Mouse (Mus musculus) small intestine, adult 2 months (tissue): ENCODE results near the gene Klf4. TPM values are rescaled to one million over a fixed set of nuclear protein-coding genes. Genes with fewer than 3 reads are reported as not detected.

Source experiments
- H3K27ac ChIP-seq: fragments of 200-500 bp; 2 replicates; pipeline ENCODE4 v1.5.1; 2012; ENCODE audit warnings: low read depth, low read length, control low read depth, inconsistent platforms; ENCODE audit not compliant: insufficient read depth
- H3K27me3 ChIP-seq: fragments of 200-500 bp; 2 replicates; pipeline ENCODE4 v1.6.1; 2012; ENCODE audit warnings: mild to moderate bottlenecking, moderate library complexity, low read length, inconsistent platforms; ENCODE audit not compliant: control insufficient read depth, insufficient read depth
- H3K36me3 ChIP-seq: fragments of 200-500 bp; 2 replicates; pipeline ENCODE4 v1.6.1; 2012; ENCODE audit warnings: mild to moderate bottlenecking, low read length, control low read depth, inconsistent platforms; ENCODE audit not compliant: control insufficient read depth, insufficient read depth
- H3K4me1 ChIP-seq: fragments of 200-500 bp; 2 replicates; pipeline ENCODE4 v1.6.1; 2012; ENCODE audit warnings: low read length, inconsistent platforms, mixed read lengths; ENCODE audit not compliant: control insufficient read depth, insufficient read depth, insufficient read length
- H3K4me3 ChIP-seq: fragments of 200-500 bp; 2 replicates; pipeline ENCODE4 v1.5.1; 2012; ENCODE audit warnings: low read depth, mild to moderate bottlenecking, control low read depth, inconsistent platforms, low read length, moderate library complexity
- CTCF ChIP-seq: fragments of 200-500 bp; IDR thresholded peaks from 2 replicates; pipeline ENCODE4 v1.5.1; 2012; ENCODE audit warnings: low read depth, mild to moderate bottlenecking, control low read depth, inconsistent platforms, low read length, moderate library complexity, mixed read lengths; ENCODE audit not compliant: insufficient replicate concordance, insufficient read length; ENCODE audit errors: extremely low read depth
- POLR2A ChIP-seq: fragments of 200-500 bp; IDR thresholded peaks from 2 replicates; pipeline ENCODE4 v1.6.1; 2012; ENCODE audit warnings: low read depth, mild to moderate bottlenecking, control low read depth, inconsistent platforms, low read length, moderate library complexity
- WGBS: fragments of 180-500 bp; shearing (Covaris S2); methylation state at CpG from one replicate; pipeline ENCODE4 v1.1.7; 2018; 5-methylcytosine and 5-hydroxymethylcytosine counted together
- polyA plus RNA-seq: library from polyadenylated mRNA; depleted of rRNA; stranded (reverse); fragments of >200 nt; gene quantifications from 2 replicates; pipeline ENCODE4 v1.2.3, GENCODE M21; 2012; rRNA removed

The Klf4 gene
- polyA plus RNA-seq, result 178 and 590 TPM in 2 replicates

- Histone ChIP-seq H3K4me3 (peak within 1 kb of the TSS; percentile 92), H3K27ac (peak within 1 kb of the TSS; percentile 74), H3K4me1 (peaks cover 3% of the 10 kb centered on the region; the same call in 1 of the 2 replicates), H3K27me3 (no peaks in the 10 kb centered on the region), H3K36me3 (peaks cover 24% of the 10 kb centered on the region)
- under 1% methylated on average over 99 of the region's 99 CpGs for WGBS
- no peak for TF ChIP-seq CTCF
- peak; percentile 95 for TF ChIP-seq POLR2A
Observed at GRCm38 (mm10) chr4:55532407-55533195, at the start of gene Klf4. Gene Klf4 (minus strand): TSS chr4:55532466.

GRCm38 (mm10) chr4:55571432-55571831 is 39.2 kb upstream of the Klf4 start:
- H3K27me3 ChIP-seq, result no peaks in the 10 kb centered on the region
- TF ChIP-seq CTCF, result no peak
- no peak for TF ChIP-seq POLR2A
- no peaks in the 10 kb centered on the region for H3K4me1 ChIP-seq
- H3K36me3 ChIP-seq, result no peaks in the 10 kb centered on the region
- H3K27ac ChIP-seq, result no peak overlapping the region
- 25% methylated on average over 2 of the region's 2 CpGs for WGBS
- H3K4me3 ChIP-seq, result no peak overlapping the region

- Histone ChIP-seq H3K4me3 (no peak overlapping the region), H3K27ac (no peak overlapping the region), H3K27me3 (no peaks in the 10 kb centered on the region), H3K36me3 (no peaks in the 10 kb centered on the region), H3K4me1 (no peaks in the 10 kb centered on the region)
- WGBS, result 56% methylated on average over 9 of the region's 9 CpGs
- no peak for TF ChIP-seq POLR2A
- TF ChIP-seq CTCF, result no peak
Observed at GRCm38 (mm10) chr4:55567986-55568385, 35.7 kb upstream of the Klf4 start.

- no peaks in the 10 kb centered on the region for H3K4me1 ChIP-seq
- 82% methylated on average over 5 of the region's 5 CpGs for WGBS
- H3K27ac ChIP-seq, result no peak overlapping the region
- H3K36me3 ChIP-seq, result no peaks in the 10 kb centered on the region
- H3K27me3 ChIP-seq, result no peaks in the 10 kb centered on the region
- H3K4me3 ChIP-seq, result no peak overlapping the region
- TF ChIP-seq POLR2A (no peak), CTCF (no peak)
Observed at GRCm38 (mm10) chr4:55567575-55567974, 35.3 kb upstream of the Klf4 start.

GRCm38 (mm10) chr4:55564317-55564716 is 32.1 kb upstream of the Klf4 start:
- no peaks in the 10 kb centered on the region for H3K4me1 ChIP-seq
- no peak overlapping the region for H3K4me3 ChIP-seq
- H3K36me3 ChIP-seq, result no peaks in the 10 kb centered on the region
- no peaks in the 10 kb centered on the region for H3K27me3 ChIP-seq
- TF ChIP-seq CTCF, result no peak
- TF ChIP-seq POLR2A, result no peak
- no peak overlapping the region for H3K27ac ChIP-seq
- 83% methylated on average over 2 of the region's 2 CpGs for WGBS

GRCm38 (mm10) chr4:55563050-55563449 is 30.8 kb upstream of the Klf4 start:
- Histone ChIP-seq H3K27ac (no peak overlapping the region), H3K4me1 (no peaks in the 10 kb centered on the region), H3K4me3 (no peak overlapping the region), H3K36me3 (no peaks in the 10 kb centered on the region), H3K27me3 (no peaks in the 10 kb centered on the region)
- 85% methylated on average over 8 of the region's 8 CpGs for WGBS
- TF ChIP-seq POLR2A (no peak), CTCF (no peak)

- no peak for TF ChIP-seq POLR2A
- no peak for TF ChIP-seq CTCF
- 76% methylated on average over 3 of the region's 3 CpGs for WGBS
- Histone ChIP-seq H3K4me1 (no peaks in the 10 kb centered on the region), H3K36me3 (no peaks in the 10 kb centered on the region), H3K27ac (no peak overlapping the region), H3K4me3 (no peak overlapping the region), H3K27me3 (no peaks in the 10 kb centered on the region)
Observed at GRCm38 (mm10) chr4:55562062-55562461, 29.8 kb upstream of the Klf4 start.
